Mouse (Mus musculus) myocyte (in vitro differentiated cells): ENCODE results near the gene Cog6.

Source experiments
- E2F4 ChIP-seq: IDR thresholded peaks from one replicate; pipeline ENCODE4 v1.6.1; 2011; ENCODE audit warnings: mild to moderate bottlenecking, control low read depth, moderate library complexity; ENCODE audit not compliant: insufficient read depth
- MAX ChIP-seq: IDR thresholded peaks from one replicate; pipeline ENCODE4 v1.6.1; 2011; ENCODE audit warnings: low read depth, mild to moderate bottlenecking, control low read depth
- POLR2A ChIP-seq: IDR thresholded peaks from one replicate; pipeline ENCODE4 v1.6.1; 2011; ENCODE audit warnings: low read depth, mild to moderate bottlenecking, control low read depth, moderate library complexity; ENCODE audit not compliant: insufficient read length
- POLR2AphosphoS2 ChIP-seq: IDR thresholded peaks from one replicate; pipeline ENCODE4 v1.6.1; 2011; ENCODE audit warnings: low read depth, control low read depth; ENCODE audit not compliant: insufficient read length
- REST ChIP-seq: IDR thresholded peaks from one replicate; pipeline ENCODE4 v1.6.1; 2011; ENCODE audit warnings: mild to moderate bottlenecking, control low read depth, moderate library complexity; ENCODE audit not compliant: insufficient read depth, insufficient read length
- TCF12 ChIP-seq: IDR thresholded peaks from one replicate; pipeline ENCODE4 v1.6.1; 2011; ENCODE audit warnings: mild to moderate bottlenecking, control low read depth; ENCODE audit not compliant: poor library complexity, insufficient read depth, severe bottlenecking
- TCF3 ChIP-seq: IDR thresholded peaks from one replicate; pipeline ENCODE4 v1.6.1; 2011; ENCODE audit warnings: low read depth, control low read depth; ENCODE audit not compliant: insufficient read length
- USF1 ChIP-seq: IDR thresholded peaks from one replicate; pipeline ENCODE4 v1.6.1; 2011; ENCODE audit warnings: low read depth, mild to moderate bottlenecking, control low read depth, moderate library complexity

DNA sequence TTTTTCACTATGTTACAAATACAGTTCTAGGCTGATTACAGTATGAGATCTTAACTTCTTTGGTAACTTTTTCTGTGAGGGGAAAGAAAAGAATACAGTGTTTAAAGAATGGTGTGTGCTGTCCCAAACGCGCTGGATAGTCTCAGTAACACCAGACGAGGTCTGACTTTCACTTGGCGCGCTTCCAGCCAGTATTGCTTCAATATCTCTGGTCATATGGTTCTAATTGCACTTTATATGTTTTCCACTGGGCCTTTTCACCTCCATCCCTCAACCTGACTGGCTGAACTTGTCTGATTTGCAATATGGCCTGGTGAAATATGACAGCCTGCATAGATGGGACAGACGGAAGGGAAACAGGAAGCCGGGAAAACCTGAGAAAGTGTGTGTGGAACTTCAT, 27.2 kb upstream of the Cog6 start:
- no peak for TF ChIP-seq E2F4
- no peak for TF ChIP-seq MAX
- no peak for TF ChIP-seq POLR2A
- TF ChIP-seq TCF12, result no peak
- TF ChIP-seq USF1, result no peak
- no peak for TF ChIP-seq REST
- TF ChIP-seq TCF3, result no peak
- no peak for TF ChIP-seq POLR2AphosphoS2
